Mouse (Mus musculus) E14TG2a.4 (cell line): ENCODE results near the gene Asphd2.

Source experiments
- CTCF ChIP-seq: conservative IDR thresholded peaks from 2 replicates; pipeline ENCODE4 v1.5.1; 2014; ENCODE audit warnings: low read length
- NANOG ChIP-seq: IDR thresholded peaks from 2 replicates; pipeline ENCODE4 v1.6.1; 2014; ENCODE audit warnings: borderline replicate concordance, low read length, mixed read lengths
- POU5F1 ChIP-seq: IDR thresholded peaks from 2 replicates; pipeline ENCODE4 v1.6.1; 2014; ENCODE audit warnings: low read length, borderline replicate concordance

DNA sequence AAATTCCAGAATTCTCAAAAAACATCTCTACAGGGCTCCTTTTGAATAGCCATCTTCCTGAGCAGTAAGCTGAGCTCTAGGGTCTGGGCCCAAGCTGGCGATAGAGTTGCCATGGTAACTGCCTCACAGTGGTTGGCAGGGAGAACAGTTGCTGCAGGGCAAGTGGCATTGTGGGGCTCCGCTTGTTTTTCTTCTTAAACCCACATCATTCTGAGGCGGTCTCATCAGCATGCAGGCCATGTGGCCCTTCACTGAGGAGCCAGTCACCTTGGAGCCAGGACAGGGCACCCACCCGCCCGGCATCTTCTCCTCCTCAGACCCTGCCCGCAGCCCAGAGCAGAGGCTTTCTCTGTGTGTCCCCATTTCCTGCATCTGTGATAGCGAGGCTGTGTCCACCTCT, 22.7 kb downstream of the Asphd2 start:
- no peak for TF ChIP-seq CTCF
- TF ChIP-seq POU5F1: no peak
- no peak for TF ChIP-seq NANOG
